Mouse (Mus musculus): ENCODE measurements around the gene Rpl22. TPM values are rescaled to one million over a fixed set of nuclear protein-coding genes. Genes with fewer than 3 reads are reported as not detected.

Gene Rpl22
- total RNA-seq, 2 experiments from 2014 or later, result 171 to 172 TPM

GRCm38 (mm10) chr4:152287317-152288120 is 38.0 kb upstream of the Rpl22 start:
- TF ChIP-seq CTCF (IDR thresholded peaks at IDR 0.05), result no peak
- Histone ChIP-seq H3K4me3 (no peak overlapping the region), H3K27ac (no peak overlapping the region)
- intact Hi-C loops (cut with DNase I), result no loop called here
- no peak for DNase-seq (ENCODE audit: extremely low spot score in 1 of 2, low spot score in 2 of 2)

GRCm38 (mm10) chr4:152288398-152288945 is 37.1 kb upstream of the Rpl22 start:
- Histone ChIP-seq H3K27ac (no peak overlapping the region), H3K4me3 (no peak overlapping the region)
- intact Hi-C loops (cut with DNase I), result no loop called here
- TF ChIP-seq CTCF (IDR thresholded peaks at IDR 0.05), result no peak
- no peak for DNase-seq (ENCODE audit: extremely low spot score in 1 of 2, low spot score in 2 of 2)

GRCm38 (mm10) chr4:152290385-152290784 is 35.2 kb upstream of the Rpl22 start:
- intact Hi-C loops (cut with DNase I), result no loop called here
- no peak for TF ChIP-seq CTCF (IDR thresholded peaks at IDR 0.05)
- no peak overlapping the region for H3K27ac ChIP-seq
- no peak for DNase-seq (ENCODE audit: extremely low spot score in 1 of 2, low spot score in 2 of 2)
- H3K4me3 ChIP-seq, result peak overlapping the region; percentile 8; the same call in 1 of the 2 replicates

- intact Hi-C loops (cut with DNase I), result no loop called here
- Histone ChIP-seq H3K4me3 (no peak overlapping the region), H3K27ac (no peak overlapping the region)
- DNase-seq (ENCODE audit: extremely low spot score in 1 of 2, low spot score in 2 of 2), result no peak
- no peak for TF ChIP-seq CTCF (IDR thresholded peaks at IDR 0.05)
Observed at GRCm38 (mm10) chr4:152290991-152291390, 34.6 kb upstream of the Rpl22 start.

- intact Hi-C loops (cut with DNase I), result no loop called here
- H3K4me3 ChIP-seq, result peak within 1 kb of the TSS; percentile 8; the same call in 1 of the 2 replicates
- no peak within 1 kb of the TSS for H3K27ac ChIP-seq
- DNase-seq (ENCODE audit: extremely low spot score in 1 of 2, low spot score in 2 of 2), result no peak
- TF ChIP-seq CTCF (IDR thresholded peaks at IDR 0.05), result no peak
Observed at GRCm38 (mm10) chr4:152291562-152291961, 34.0 kb upstream of the Rpl22 start, which contains the start of gene Hes3. Gene Hes3 (minus strand): TSS chr4:152291662.

- Histone ChIP-seq H3K4me3 (no peak overlapping the region), H3K27ac (no peak overlapping the region)
- intact Hi-C loops (cut with DNase I), result no loop called here
- no peak for DNase-seq (ENCODE audit: extremely low spot score in 1 of 2, low spot score in 2 of 2)
- no peak for TF ChIP-seq CTCF (IDR thresholded peaks at IDR 0.05)
Observed at GRCm38 (mm10) chr4:152292102-152292765, 33.3 kb upstream of the Rpl22 start.

- no peak overlapping the region for H3K27ac ChIP-seq
- intact Hi-C loops (cut with DNase I), result no loop called here
- TF ChIP-seq CTCF (IDR thresholded peaks at IDR 0.05), result peak; percentile 28
- H3K4me3 ChIP-seq, result no peak overlapping the region
- DNase-seq (ENCODE audit: extremely low spot score in 1 of 2, low spot score in 2 of 2), result no peak
Observed at GRCm38 (mm10) chr4:152294188-152294929, 31.2 kb upstream of the Rpl22 start.

- H3K27ac ChIP-seq, result no peak overlapping the region
- intact Hi-C loops (cut with DNase I), result no loop called here
- H3K4me3 ChIP-seq, result no peak overlapping the region
- no peak for TF ChIP-seq CTCF (IDR thresholded peaks at IDR 0.05)
- no peak for DNase-seq (ENCODE audit: extremely low spot score in 1 of 2, low spot score in 2 of 2)
Observed at GRCm38 (mm10) chr4:152295916-152296315, 29.6 kb upstream of the Rpl22 start.

- DNase-seq (ENCODE audit: extremely low spot score in 1 of 2, low spot score in 2 of 2), result no peak
- TF ChIP-seq CTCF (IDR thresholded peaks at IDR 0.05), result no peak
- Histone ChIP-seq H3K4me3 (peak overlapping the region; percentile 78), H3K27ac (peak overlapping the region; percentile 54; the same call in 1 of the 2 replicates)
- intact Hi-C loops (cut with DNase I), result no loop called here
Observed at GRCm38 (mm10) chr4:152296371-152296770, 29.2 kb upstream of the Rpl22 start.

GRCm38 (mm10) chr4:152296874-152297861 is 28.4 kb upstream of the Rpl22 start, which contains the start of gene Icmt:
Gene Icmt (plus strand): TSS chr4:152297227.
- no peak for TF ChIP-seq CTCF (IDR thresholded peaks at IDR 0.05)
- peak; percentile 100 for DNase-seq (ENCODE audit: extremely low spot score in 1 of 2, low spot score in 2 of 2)
- Histone ChIP-seq H3K27ac (peak within 1 kb of the TSS; percentile 88), H3K4me3 (peak within 1 kb of the TSS; percentile 78)
- intact Hi-C loops (cut with DNase I), result no loop called here
